Mouse (Mus musculus): Measurements from ENCODE around the gene Tbc1d10c.

Gene Tbc1d10c

DNA sequence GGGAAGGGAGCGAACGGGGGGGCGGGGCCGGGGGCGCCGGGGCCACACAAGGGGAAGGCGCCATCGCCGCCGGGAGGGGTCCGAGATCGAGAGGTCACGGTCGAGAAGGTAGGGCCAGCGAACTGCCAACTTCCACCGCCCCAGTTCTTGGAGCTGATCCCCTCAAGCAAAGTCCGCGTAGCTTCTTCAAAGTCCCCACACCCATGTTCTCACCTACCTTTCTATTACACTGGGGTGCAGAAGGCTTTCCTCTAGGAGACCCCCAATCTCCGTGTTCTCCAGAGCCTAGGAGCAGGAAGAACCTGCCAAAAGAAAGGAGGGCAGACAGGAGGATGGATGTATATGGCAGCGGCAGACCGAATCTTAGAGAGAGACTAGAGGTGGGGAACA lies 24.4 kb upstream of the Tbc1d10c start:
- DNase-seq (ENCODE audit: low spot score in 2 of 2): no peak

DNA sequence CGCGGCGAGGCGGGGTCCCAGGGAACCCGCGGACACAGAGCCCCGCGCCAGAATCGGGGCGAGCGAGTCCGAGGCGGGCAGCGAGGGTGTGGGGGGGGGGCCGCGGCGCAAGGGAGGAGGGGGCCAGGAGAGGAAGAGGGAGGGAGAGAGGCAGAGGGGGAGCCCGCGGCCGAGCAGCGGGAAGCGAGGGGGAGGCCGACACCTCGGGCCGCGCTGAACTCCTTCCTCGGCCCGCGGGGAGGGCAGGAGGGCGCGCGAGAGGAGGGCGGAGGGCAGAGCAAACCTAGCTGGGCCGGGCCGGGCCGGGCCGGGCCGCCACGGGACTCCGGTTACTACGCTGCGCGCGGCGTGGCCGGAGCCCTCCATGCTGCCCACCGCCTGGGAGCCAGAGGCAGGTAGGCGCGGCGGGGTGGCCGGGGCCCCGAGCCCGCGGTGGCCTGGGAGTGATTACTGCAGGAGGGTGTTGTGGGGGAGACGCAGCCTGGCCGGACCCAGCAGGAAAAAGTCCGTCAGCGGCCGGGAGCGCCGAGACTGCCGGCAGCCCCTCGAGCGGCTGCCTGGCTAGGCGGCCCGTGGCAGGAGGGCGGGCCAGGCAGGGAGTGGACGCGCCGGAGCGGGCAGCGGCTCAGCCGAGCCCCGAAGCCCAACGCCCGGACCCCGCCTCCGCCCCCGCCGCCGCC lies 23.8 kb upstream of the Tbc1d10c start:
- no peak for DNase-seq (ENCODE audit: low spot score in 2 of 2)

DNA sequence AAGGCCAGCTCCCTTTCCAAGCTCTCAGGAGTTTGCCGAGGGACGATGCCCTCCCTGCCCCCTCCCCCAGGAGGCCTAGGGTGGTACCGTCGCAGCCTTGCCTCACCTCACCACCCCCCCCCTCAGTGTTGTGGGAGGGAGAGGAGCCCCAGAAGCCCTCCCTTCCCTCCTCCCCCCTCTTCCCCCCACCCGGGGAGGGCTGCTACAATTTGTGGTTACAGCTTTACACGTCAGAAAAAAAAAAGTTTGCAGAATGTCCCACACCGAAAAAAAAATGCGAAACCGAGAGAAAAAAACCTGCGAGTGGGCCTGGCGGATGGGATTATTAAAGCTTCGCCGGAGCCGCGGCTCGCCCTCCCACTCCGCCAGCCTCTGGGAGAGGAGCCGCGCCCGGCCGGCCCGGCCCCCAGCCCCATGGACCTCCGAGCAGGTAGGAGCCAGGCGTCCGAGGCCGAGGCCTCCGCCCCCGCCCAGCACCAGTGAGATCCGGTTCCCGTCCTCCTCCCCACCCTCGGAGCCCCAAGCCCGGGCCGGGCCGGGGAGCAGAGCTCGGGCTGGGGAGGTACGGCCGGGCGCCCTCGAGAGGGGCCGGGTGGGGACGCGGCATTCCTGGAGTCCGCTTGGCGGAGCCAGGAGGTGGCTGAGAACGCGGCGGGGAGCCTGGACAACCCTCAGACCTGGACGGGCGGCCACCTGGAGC lies 23.1 kb upstream of the Tbc1d10c start, which contains the start of the genes Clcf1 and AC109138.7:
Gene Clcf1 (plus strand): TSS at position 168 of the 700 bp plus-strand sequence.
Gene AC109138.7 (plus strand): TSS at position 287 of the 700 bp plus-strand sequence.
- DNase-seq (ENCODE audit: low spot score in 2 of 2): no peak

DNA sequence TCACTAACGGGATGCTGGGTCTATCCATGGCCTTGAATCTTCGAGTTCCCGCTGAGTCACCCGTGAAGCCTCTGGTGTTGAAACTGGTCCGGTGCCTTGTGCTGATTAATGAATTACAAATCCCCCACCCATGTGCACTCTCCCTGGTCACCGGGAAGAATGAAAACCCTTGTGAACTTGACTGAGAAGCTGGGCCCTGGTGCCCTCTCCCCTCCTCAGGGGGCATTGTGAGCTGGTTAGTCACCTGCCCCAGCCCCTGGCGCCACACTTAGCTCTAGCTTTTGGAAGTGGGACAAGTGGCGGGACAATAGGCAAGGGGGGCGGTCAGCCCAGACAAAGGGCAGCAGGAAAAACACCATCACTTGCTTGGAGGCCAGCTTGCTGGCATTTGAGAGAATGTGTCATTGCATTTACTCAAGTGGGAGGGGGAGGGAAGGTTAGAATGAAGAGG lies 22.5 kb upstream of the Tbc1d10c start:
- DNase-seq (ENCODE audit: low spot score in 2 of 2): no peak

DNA sequence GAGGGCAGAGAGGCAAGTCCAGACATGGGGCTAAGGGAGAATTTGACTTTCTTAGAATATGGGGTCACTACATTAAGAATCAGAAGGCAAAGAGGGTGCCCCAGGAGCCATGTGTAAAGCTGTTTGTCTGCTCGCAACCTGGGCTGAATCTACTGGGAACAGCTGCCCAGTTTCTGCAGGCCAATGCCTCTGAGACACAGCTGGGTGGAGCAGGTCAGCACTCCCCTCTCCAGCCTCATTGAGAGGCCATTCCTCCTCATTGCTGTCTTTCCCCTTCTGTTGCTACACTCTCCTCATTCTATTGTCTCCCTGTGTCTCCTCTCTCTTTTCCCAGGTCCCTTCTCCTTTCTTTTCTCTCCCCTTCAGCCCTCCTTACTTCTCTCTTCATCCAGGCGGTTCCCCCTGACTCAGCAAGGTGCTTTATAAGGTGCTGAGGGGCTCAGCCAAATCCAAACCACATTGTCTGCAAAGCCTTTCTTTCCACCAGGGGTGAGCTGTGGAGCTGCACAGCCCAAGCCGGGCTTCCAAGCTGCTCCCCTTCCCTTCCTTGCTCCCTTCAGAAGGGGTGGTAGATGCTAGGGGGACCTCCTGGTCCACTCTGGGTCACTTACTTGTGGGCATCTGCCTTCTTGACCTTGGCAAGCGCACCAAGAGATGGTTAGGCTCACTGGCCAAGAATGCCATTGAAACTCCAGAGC lies 21.0 kb upstream of the Tbc1d10c start:
- DNase-seq (ENCODE audit: low spot score in 2 of 2): no peak

DNA sequence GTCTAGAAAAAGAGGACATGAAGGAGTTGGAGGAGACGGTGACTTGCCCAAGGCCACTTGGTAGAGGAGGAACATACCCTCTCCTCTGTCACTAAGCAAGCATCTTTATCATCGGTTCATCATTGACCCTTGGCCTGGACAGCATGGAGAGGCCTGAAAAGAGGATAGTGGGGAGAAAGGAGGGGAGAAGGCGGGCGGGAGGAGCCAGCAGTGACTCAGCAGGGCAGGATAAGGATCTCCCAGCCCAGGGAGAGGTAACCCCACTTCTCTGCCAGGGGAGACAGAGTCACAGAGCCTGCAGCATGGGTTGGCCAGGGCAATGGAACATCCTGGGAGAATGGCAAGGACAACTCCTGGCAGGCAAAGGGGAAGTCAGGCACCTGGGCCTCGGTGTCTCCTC lies 17.5 kb upstream of the Tbc1d10c start:
- DNase-seq (ENCODE audit: low spot score in 2 of 2): no peak

DNA sequence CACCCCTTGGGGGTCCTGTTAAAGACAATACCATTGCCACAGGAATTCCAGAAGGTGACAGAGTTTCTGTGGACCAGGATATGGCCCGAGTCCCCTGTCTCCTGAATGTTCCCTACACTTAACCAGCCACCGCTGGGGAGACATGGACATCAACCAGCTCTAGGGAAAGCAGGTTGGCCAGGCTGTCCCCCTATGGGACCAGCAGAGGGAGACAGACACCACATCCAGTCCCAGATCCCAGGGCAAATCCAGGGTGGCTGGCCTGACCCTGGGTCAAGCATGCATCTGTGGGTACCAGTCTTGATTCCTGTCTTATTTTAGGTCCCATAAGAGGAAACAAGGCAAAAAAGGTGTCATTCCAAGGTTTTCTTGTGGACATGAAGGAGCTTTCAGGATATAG lies 15.9 kb upstream of the Tbc1d10c start:
- peak in 1 of 2 experiments; percentile 72 for DNase-seq (ENCODE audit: low spot score in 2 of 2)

DNA sequence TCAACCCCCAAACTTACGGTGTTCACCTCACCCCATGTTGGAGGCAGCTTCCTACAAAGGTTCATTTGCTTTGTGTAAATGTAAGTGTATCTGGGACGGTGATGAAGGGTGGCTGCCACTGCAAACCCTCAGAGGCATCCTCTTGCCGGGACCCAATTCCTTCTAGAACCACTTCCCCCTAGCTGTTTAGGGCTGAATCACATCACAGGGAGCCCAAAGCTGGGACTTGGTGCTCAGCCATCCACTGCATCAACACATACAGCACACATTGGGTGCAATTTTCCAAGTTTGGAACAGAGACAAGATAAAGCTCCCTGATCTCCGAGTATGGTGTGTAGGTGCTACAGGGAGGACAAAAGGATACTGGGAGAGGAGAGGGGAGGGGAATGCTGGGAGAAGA lies 13.8 kb upstream of the Tbc1d10c start:
- DNase-seq (ENCODE audit: low spot score in 2 of 2): no peak

DNA sequence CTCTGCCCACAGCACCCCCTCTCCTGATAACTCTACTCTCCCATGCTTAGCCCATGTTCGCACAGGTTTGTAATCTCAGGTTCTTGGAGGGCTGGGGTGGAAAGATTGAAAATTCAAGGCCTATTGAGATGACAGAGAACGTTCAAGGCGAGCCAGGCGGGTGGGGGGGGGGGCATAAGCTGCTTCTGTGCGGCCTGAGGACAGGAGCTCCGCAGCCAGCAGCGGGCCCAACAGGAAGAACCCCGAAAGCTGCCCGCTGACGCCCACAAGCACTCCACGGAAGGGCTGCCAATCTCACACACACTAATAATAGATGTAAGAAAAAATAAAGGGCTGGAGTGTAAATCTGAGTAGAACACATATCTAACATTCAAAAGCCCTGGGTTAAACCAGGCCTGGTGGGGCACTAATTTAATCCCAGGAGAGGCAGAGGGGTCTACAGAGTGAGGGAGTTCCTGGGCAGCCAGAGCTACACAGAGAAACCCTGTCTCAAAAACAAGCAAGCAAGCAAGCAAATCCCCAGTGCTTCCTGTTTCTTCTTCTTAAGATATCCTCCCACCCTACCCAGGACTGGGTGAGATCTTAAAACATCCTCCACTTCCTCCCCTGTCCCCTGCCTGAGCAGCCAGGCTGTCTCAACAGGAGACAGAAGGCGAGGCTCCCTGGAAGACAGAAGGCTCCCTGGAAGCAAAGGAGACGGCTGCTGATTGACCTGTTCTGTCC lies 12.7 kb upstream of the Tbc1d10c start:
- peak in 1 of 2 experiments; percentile 39 for DNase-seq (ENCODE audit: low spot score in 2 of 2)

DNA sequence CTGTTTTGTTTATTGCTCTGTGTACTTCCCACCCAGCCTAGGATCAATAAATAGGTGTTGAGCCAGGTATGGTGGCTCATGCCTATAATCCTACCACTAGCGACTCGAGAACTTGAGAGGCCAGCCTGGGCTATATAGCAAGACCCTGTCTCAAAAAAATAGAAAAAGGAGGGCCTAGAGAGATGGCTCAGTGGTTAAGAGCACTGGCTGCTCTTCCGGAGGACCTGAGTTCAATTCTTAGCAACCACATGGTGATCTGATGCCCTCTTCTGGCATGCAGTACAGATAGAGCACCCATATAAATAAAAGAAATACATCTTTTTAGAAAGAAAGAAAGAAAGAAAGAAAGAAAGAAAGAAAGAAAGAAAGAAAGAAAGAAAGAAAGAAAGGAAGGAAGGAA lies 12.1 kb upstream of the Tbc1d10c start:
- no peak for DNase-seq (ENCODE audit: low spot score in 2 of 2)

DNA sequence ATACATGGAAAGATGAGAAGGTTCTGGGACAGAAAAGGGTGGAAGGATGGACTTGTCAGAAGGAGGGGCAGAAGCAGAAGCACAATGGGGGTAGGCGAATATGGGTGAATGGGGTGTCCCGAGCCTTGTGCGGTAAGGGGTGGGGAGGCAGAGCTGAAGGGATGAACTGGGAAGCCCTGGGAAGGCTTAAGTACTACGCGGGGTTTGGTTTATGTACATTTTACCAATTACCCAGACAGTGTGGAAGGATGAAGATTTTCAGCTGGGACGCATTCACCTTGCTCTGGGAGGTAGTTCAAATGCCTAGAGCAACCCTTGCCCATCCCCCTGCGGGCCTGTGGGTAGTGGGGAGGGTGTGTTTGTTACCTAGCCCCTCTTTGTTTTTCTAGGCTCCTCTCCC lies 11.1 kb upstream of the Tbc1d10c start:
- DNase-seq (ENCODE audit: low spot score in 2 of 2): no peak

DNA sequence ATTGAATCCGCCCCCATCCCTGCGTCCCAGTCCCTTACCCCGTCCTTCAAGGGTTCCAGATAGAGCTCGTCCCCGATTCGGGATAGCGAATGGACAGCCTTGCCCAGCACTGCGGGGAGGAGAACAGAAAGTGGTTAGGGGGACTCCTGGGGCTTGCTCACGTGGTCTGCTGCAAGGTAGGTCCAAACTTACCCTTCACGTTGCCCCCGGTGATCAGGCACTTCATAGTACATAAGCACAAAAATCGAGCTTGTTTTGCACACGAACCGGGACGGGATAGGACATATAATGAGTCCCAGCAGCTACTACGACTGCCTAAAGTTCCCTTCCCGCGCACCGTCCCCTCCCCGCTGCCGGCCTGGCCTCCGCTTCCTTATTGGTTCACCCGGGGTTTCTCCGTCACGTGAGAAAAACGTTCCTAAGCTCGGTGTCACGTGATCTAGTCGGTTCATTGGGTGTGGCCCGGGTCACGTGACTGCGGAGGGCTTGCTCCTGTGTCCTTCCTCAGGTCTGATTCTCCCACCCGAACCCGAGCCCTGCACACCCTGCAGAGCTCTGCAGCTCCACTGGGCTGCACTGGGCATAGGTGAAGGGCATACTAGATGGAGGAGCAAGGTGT lies 10.3 kb upstream of the Tbc1d10c start, which contains the start of gene Rad9a:
Gene Rad9a (minus strand): TSS at position 372 of the 619 bp plus-strand sequence.
- peak; percentile 92 to 97 for DNase-seq (ENCODE audit: low spot score in 2 of 2)

DNA sequence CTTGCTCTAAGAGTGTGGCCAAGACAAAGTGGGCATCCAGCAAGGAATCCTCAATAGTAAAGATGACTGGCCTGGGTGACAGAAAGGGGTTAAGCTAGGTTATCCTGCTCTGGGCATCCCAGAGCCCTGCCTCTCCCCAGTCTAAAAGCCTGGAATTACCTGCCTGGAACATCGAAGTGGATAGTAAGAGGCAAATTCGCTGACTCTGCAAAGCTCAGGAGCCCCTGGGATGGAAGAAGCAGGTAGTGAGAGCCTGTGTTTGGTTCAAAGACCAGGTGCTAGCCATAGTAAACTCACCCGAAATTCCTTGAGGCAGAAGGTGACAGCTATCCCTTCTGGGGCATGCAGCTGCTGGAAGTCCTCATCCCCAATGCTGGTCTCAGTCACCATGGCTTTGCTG lies 6.1 kb upstream of the Tbc1d10c start:
- no peak for DNase-seq (ENCODE audit: low spot score in 2 of 2)

DNA sequence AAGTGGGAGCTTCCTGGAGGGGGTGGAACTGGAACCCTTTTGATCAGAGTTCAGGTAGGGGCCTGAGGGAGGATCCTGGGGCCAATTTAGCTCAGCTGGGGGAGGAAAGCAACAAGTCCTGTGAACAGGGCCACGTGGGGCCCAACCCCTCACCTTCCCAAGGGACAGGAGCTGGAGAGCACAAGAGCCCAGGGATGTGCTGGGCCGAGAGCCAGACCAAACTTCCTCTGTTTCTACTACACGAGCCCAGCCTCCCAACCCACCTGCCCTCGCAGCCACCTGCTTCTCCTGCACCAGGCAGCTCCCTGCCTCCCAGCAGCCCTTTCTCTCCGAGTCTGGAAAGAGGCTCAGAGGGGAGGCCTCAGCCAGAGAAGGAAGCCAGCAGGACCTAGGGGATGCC lies 5.5 kb upstream of the Tbc1d10c start:
- no peak for DNase-seq (ENCODE audit: low spot score in 2 of 2)

DNA sequence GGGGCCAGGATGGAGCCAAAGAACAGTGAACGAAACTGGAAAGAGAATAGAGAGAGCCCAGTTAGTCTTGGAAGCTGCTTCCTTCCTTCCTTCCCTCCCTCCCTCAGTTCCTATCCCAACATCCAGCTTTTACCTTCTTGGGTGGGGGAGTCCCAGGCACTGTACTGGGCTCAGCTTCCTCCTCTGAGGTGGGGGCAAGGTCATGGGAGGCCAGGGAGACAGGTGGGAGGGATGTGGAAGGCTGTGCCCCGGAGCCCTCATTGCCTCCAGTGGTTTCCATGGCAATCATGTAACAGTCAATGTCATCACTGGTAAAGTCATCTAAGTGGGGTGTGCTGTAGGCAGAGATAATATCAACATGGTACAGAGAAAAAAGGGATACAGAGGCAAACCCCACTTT lies 5.0 kb upstream of the Tbc1d10c start:
- no peak for DNase-seq (ENCODE audit: low spot score in 2 of 2)

DNA sequence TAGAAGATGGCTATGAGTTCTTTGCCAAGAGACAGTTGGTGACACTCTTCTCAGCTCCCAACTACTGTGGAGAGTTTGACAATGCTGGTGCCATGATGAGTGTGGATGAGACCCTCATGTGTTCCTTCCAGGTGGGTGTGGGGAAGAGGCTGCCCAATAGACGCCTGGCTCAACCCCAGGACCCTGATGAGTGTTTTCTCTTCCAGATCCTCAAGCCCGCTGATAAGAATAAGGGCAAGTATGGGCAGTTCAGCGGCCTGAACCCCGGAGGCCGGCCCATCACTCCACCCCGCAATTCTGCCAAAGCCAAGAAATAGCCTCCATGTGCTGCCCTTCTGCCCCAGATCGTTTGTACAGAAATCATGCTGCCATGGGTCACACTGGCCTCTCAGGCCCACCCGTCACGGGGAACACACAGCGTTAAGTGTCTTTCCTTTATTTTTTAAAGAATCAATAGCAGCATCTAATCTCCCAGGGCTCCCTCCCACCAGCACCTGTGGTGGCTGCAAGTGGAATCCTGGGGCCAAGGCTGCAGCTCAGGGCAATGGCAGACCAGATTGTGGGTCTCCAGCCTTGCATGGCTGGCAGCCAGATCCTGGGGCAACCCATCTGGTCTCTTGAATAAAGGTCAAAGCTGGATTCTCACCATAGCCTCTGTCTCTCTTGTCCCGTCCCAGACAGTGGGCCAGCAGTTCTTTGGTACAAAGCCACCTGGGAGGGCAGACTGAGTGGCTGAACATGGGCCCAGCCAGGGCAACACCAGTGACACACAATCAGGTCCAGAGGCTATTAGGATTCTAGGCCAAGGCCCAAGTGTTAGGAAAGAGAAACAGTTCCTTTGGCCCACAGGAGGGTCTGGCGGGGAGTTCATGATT lies 3.9 kb upstream of the Tbc1d10c start:
- DNase-seq (ENCODE audit: low spot score in 2 of 2): no peak

DNA sequence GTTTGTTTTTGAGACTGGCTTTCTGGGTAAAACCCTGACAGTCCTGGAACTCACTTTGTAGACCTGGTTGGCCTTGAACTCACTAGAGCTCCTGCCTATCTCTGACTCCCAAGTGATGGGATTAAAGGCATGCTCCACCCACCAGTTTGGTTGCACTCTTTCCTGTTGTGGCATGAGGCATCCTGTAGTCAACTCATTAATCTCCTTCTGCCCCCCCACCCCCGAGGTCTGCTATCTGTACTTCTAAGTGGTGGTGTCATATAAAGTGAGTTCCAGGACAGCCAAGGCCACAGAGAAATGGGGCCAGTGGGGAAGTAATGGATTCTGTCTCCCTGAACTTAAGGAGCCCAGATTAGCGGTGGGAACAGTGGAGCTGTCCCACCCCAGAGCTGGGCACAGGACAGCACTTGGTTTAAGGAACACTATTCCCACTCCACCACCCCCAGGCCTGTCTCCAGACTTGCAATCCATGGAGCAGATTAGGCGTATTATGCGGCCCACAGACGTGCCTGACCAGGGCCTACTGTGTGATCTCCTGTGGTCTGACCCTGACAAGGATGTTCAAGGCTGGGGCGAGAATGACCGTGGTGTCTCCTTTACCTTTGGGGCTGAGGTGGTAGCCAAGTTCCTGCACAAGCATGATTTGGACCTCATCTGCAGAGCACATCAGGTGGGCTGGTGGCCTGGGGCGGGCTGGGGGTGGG lies 3.1 kb upstream of the Tbc1d10c start:
- no peak for DNase-seq (ENCODE audit: low spot score in 2 of 2)

DNA sequence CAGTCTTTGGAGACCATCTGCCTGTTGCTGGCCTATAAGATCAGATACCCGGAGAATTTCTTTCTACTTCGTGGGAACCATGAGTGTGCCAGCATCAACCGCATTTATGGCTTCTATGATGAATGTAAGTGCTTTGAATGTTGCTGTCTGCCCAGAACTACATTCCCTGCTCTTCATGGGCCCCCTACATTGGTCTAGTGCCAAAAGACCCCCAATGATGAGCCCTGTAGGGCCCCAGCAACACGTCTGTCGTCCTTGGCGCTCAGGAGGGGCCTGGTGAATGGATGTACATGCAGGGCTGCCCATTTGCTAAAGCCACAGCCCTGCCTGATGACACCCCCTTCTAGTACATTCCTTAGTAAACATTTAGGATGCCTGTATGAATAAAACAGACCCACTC lies 2.0 kb upstream of the Tbc1d10c start:
- DNase-seq (ENCODE audit: low spot score in 2 of 2): no peak

DNA sequence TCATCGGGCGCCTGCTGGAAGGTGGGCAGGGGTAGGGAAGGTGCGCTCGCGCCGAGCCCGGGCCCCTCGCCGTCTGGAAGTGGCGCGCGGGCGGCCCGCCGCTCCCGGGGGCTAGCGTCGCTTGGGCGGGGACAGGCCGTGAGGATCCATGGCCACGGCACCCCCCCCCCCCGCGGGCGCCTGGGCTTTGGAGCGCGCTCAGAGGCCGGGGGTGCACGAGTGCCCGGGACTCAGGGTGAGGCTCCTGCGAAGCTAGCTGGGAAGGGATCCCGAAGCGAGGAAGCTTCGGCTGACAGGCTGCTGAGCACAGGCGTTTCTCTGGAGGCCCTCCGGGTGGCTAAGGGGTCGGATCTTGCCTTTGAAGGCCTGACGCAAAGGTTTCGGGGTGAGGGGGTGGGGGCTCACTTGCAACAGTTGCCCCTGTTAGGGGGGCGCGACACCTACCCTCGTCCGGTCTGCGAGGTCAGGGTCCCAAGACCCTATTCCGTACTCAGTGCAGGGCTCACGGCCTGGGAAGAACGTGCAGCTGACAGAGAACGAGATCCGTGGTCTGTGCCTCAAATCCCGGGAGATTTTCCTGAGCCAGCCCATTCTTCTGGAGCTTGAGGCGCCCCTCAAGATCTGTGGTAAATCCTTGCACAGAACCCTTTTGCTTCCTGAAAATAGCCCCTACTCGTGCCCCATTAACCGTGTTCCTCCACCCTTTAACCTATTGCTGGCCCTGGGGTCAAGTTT lies 1.3 kb upstream of the Tbc1d10c start:
- DNase-seq (ENCODE audit: low spot score in 2 of 2): no peak

All from left cerebral cortex, adult 9 months (tissue).